Mouse (Mus musculus): ENCODE measurements around the gene Vcp. TPM values are rescaled to one million over a fixed set of nuclear protein-coding genes. Genes with fewer than 3 reads are reported as not detected.

Vcp gene
- total and polyA plus RNA-seq, 3 experiments: 127 to 254 (median 238) TPM

- peak within 1 kb of the TSS; percentile 76 for H3K9ac ChIP-seq (ENCODE audit: low read depth, low read length)
- H3K27ac ChIP-seq: peak within 1 kb of the TSS; percentile 91
- H3K4me3 ChIP-seq: peak within 1 kb of the TSS; percentile 58
- H3K79me2 ChIP-seq (replicated peaks; ENCODE audit: control insufficient read depth, insufficient read depth, low read length): no peaks in the 10 kb centered on the region
- 7% methylated on average over 42 of the region's 42 CpGs for WGBS
- no peaks in the 10 kb centered on the region for H3K27me3 ChIP-seq (ENCODE audit: control insufficient read depth, insufficient read depth, low read length)
- H3K4me1 ChIP-seq (ENCODE audit: control insufficient read depth, insufficient read depth, low read length): peaks cover 5% of the 10 kb centered on the region; the same call in 1 of the 2 replicates
- no peaks in the 10 kb centered on the region for H3K36me3 ChIP-seq (ENCODE audit: control insufficient read depth, insufficient read depth, low read length)
- TF ChIP-seq EP300 (IDR thresholded peaks at IDR 0.05; ENCODE audit: insufficient read depth, low read depth, low read length) (no peak; the same call in 1 of the 2 replicates), CTCF (IDR thresholded peaks at IDR 0.05) (peak; percentile 74), POLR2A (IDR thresholded peaks at IDR 0.05; ENCODE audit: insufficient read depth, low read depth, low read length) (peak; percentile 75)
- intact Hi-C loops (cut with DNase I): loop anchor here (1.0 kb wide), 1 partner anchor 20 kb away; no protein-coding TSS in a partner anchor
- DNase-seq: peak; percentile 93 to 94
These were observed 25.0 kb upstream of the Vcp start, which contains the start of gene Pigo for GRCm38 (mm10) chr4:43025084-43025960. Pigo (minus strand) TSS chr4:43025819.

DNA sequence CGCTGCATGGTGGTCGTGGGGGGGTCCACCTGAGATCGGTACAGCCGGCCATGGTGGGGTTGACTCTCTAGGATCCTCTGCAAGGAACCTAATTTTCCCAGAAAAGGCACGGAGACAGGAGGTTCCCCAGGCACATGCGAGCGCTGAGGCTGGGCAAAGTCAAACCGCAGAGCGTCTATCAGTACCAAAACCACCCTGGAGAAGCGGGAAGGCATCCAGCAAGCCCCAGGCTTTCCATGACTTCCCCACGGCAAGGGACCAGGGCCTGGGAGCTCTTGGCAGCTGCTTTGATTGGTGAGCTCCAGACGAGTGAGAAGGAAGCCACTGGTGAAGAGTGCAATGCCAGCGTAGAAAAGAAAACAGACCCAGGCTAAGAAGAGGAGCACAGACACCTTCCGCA, 24.4 kb upstream of the Vcp start:
- no peaks in the 10 kb centered on the region for H3K27me3 ChIP-seq (ENCODE audit: control insufficient read depth, insufficient read depth, low read length)
- peak overlapping the region; percentile 91; the same call in 1 of the 2 replicates for H3K27ac ChIP-seq
- WGBS: 76% methylated on average over 14 of the region's 14 CpGs

DNA sequence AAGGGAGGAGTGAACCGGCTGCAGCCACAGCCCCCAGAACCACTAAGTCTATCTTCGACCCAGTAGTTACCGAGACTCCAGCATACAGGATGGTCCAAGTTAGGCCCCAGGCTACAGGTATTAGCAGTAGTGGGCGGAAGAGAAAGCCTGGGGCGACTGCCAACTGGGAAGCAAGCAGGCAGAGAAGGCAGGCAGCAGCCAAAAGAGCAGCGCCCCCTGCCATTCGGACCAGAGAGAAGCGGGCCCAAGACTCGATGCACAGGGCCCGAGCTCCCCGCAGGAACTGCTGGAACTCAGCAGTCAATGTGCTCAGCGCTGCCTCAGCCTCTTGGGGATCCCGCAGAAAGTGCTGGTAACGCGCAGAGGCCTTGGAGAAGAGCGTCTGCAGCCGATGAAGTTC, 21.0 kb upstream of the Vcp start:
- H3K79me2 ChIP-seq (replicated peaks; ENCODE audit: control insufficient read depth, insufficient read depth, low read length): no peaks in the 10 kb centered on the region
- no peak overlapping the region for H3K9ac ChIP-seq (ENCODE audit: low read depth, low read length)
- no peaks in the 10 kb centered on the region for H3K36me3 ChIP-seq (ENCODE audit: control insufficient read depth, insufficient read depth, low read length)
- intact Hi-C loops (cut with DNase I): no loop called here
- no peaks in the 10 kb centered on the region for H3K27me3 ChIP-seq (ENCODE audit: control insufficient read depth, insufficient read depth, low read length)
- H3K4me3 ChIP-seq: no peak overlapping the region
- H3K4me1 ChIP-seq (ENCODE audit: control insufficient read depth, insufficient read depth, low read length): peaks cover 3% of the 10 kb centered on the region; the same call in 1 of the 2 replicates
- DNase-seq: no peak
- TF ChIP-seq CTCF (IDR thresholded peaks at IDR 0.05) (no peak), EP300 (IDR thresholded peaks at IDR 0.05; ENCODE audit: insufficient read depth, low read depth, low read length) (no peak), POLR2A (IDR thresholded peaks at IDR 0.05; ENCODE audit: insufficient read depth, low read depth, low read length) (no peak)
- WGBS: 81% methylated on average over 17 of the region's 17 CpGs
- H3K27ac ChIP-seq: no peak overlapping the region

More for the DNA sequence above, 24.4 kb upstream of the Vcp start:
- Histone ChIP-seq H3K79me2 (replicated peaks; ENCODE audit: control insufficient read depth, insufficient read depth, low read length) (no peaks in the 10 kb centered on the region), H3K9ac (ENCODE audit: low read depth, low read length) (no peak overlapping the region), H3K36me3 (ENCODE audit: control insufficient read depth, insufficient read depth, low read length) (no peaks in the 10 kb centered on the region), H3K4me1 (ENCODE audit: control insufficient read depth, insufficient read depth, low read length) (peaks cover 3% of the 10 kb centered on the region; the same call in 1 of the 2 replicates), H3K4me3 (peak overlapping the region; percentile 58)
- intact Hi-C loops (cut with DNase I): loop anchor here (1.0 kb wide), 1 partner anchor 19 kb away; no protein-coding TSS in a partner anchor
- DNase-seq: no peak
- TF ChIP-seq EP300 (IDR thresholded peaks at IDR 0.05; ENCODE audit: insufficient read depth, low read depth, low read length) (no peak), CTCF (IDR thresholded peaks at IDR 0.05) (no peak), POLR2A (IDR thresholded peaks at IDR 0.05; ENCODE audit: insufficient read depth, low read depth, low read length) (no peak)

DNA sequence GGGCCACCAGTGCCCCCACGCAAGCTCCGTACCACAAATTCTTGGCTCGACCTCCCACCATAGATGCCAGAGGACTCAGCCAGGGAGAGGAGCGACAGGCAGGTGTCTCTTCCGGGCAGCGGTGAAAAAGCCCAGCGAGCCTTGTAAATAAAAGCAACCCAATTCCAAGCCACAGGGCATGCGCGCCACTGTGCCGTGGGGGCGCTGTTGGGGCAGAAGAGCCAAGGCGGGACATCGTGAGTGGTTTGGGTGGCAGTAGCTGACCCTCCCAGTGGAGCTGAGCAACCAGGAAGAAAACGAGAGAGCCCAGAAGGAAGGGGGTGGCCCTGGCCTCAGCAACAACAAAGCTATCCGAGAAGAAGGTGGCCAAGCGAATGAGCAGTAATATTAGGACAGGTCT, 20.6 kb upstream of the Vcp start:
- Histone ChIP-seq H3K36me3 (ENCODE audit: control insufficient read depth, insufficient read depth, low read length) (no peaks in the 10 kb centered on the region), H3K9ac (ENCODE audit: low read depth, low read length) (no peak overlapping the region)
- no peak for TF ChIP-seq CTCF (IDR thresholded peaks at IDR 0.05)
- no peak for TF ChIP-seq POLR2A (IDR thresholded peaks at IDR 0.05; ENCODE audit: insufficient read depth, low read depth, low read length)
- TF ChIP-seq EP300 (IDR thresholded peaks at IDR 0.05; ENCODE audit: insufficient read depth, low read depth, low read length): no peak

DNA sequence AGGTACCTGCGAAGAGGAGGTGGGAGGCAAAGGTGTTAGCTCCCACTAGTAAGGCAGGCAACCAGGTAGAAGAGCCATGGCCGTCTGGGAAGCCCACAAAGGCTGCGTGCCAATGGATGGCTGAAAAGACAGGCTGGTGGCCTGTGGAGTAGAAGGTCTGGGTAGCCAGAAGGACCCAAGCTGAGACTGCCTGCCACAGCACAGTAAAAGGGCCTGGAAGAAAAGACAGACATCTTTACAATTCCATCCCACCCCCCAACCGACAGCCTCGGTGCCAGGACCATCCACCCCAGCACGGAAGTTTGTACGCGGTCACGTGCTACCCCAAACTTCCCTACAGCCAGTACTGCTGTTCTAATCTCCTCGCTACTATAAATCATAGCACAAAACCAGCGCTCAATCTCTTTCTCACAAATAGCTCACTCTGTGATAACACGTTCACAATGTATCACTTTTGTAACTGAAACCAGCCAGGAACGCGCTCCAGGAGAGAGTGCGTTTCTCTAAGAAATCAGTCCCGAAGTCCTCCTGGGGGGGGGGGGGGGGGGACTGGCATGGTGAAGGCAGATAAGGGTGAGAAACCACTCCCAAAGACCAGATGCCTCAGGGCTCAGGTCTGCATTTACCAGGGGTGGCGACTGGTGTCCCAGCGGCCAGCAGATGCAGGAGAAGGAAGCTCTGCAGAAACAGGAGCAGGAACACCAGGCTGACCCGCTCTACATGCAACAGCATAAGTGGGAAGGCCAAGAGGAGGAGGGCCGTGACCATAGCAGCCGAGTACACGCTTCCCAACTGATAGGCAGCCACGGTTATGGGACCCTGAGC, 19.5 kb upstream of the Vcp start:
- H3K27me3 ChIP-seq (ENCODE audit: control insufficient read depth, insufficient read depth, low read length): no peaks in the 10 kb centered on the region
- WGBS: 88% methylated on average over 23 of the region's 23 CpGs
- DNase-seq: no peak
- no peaks in the 10 kb centered on the region for H3K36me3 ChIP-seq (ENCODE audit: control insufficient read depth, insufficient read depth, low read length)
- H3K9ac ChIP-seq (ENCODE audit: low read depth, low read length): no peak overlapping the region
- intact Hi-C loops (cut with DNase I): no loop called here
- H3K4me3 ChIP-seq: peak overlapping the region; percentile 14; the same call in 1 of the 2 replicates
- no peaks in the 10 kb centered on the region for H3K79me2 ChIP-seq (replicated peaks; ENCODE audit: control insufficient read depth, insufficient read depth, low read length)
- no peak for TF ChIP-seq CTCF (IDR thresholded peaks at IDR 0.05)
- no peak for TF ChIP-seq EP300 (IDR thresholded peaks at IDR 0.05; ENCODE audit: insufficient read depth, low read depth, low read length)
- no peak for TF ChIP-seq POLR2A (IDR thresholded peaks at IDR 0.05; ENCODE audit: insufficient read depth, low read depth, low read length)
- peaks cover under 1% of the 10 kb centered on the region; the same call in 1 of the 2 replicates for H3K4me1 ChIP-seq (ENCODE audit: control insufficient read depth, insufficient read depth, low read length)
- peak overlapping the region; percentile 40; the same call in 1 of the 2 replicates for H3K27ac ChIP-seq

More for the DNA sequence above, 20.6 kb upstream of the Vcp start:
- no peak for DNase-seq
- Histone ChIP-seq H3K79me2 (replicated peaks; ENCODE audit: control insufficient read depth, insufficient read depth, low read length) (no peaks in the 10 kb centered on the region), H3K27me3 (ENCODE audit: control insufficient read depth, insufficient read depth, low read length) (no peaks in the 10 kb centered on the region), H3K4me1 (ENCODE audit: control insufficient read depth, insufficient read depth, low read length) (peaks cover 3% of the 10 kb centered on the region; the same call in 1 of the 2 replicates), H3K27ac (no peak overlapping the region), H3K4me3 (no peak overlapping the region)
- WGBS: 88% methylated on average over 16 of the region's 16 CpGs
- intact Hi-C loops (cut with DNase I): no loop called here

All from heart, adult 2 months (tissue).